Mouse (Mus musculus): ENCODE data around the gene A1bg.

A1bg gene

DNA sequence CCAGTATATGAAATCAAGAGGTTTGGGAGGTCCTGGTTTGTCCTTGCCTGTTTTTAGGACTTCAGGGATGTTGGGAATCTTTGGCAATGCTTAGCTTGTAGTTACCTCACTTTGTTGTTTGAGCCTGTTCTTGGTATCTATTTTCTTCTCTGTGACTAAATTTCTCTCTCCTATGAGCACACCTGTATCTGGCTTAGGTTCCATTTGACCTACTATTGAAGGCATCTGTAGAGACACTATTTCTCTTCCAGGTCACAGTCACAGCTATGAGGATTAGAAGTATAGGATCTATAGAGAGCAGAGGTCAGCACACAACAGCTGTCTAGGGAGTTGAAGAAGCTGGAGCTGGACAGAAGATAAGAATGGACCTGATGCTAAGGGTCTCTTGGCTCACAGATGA is at the start of gene A1bg:
A1bg (minus strand) TSS at position 101 of the 400 bp plus-strand sequence.
- DNase-seq = no peak

GRCm38 (mm10) chr15:60968549-60968861 is 45.7 kb upstream of the A1bg start:
- DNase-seq = no peak

- DNase-seq = no peak
These were observed 45.2 kb upstream of the A1bg start for GRCm38 (mm10) chr15:60967841-60968548.

DNA sequence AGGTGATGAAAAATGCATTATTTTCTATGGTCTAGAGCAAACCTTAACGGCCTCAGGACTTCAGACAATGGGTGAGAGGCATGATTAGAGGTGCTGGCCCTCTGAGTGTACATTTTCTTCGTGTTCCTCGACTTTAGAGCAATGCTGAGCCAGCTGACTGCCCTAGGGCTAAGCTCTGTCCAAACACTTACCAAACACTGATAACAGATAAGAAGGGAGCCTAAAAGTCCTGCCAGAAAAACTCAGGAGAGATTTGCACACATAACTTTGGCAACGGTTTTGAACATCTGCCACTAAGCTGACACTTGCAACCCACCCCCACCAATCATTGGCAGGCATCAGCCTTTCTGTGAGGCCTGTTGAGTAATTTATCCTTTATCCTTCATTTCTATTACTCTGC is 2.9 kb upstream of the A1bg start:
- DNase-seq = no peak

GRCm38 (mm10) chr15:60903763-60904697 is 18.8 kb downstream of the A1bg start:
- DNase-seq = no peak

- no peak for DNase-seq
These were observed 24.4 kb downstream of the A1bg start for GRCm38 (mm10) chr15:60898187-60898965.

DNA sequence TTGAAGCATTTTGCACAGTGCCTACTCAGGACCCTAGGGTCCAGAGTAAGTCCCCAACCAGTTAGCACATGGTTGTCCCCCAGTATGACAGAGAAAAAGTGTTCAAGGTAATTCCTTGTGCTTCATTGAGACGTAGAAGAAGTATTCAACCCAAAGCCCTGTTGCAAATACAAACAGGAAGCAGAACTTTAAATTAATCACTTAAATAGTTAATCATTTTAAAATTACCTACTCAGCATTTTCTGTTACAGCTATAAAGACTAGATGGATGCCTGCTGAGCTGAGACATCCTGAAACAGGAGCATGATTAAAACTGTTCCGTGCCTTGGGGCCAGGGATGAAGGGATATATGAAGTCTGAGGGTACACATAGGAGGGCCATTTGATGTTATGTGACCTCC is 26.8 kb downstream of the A1bg start:
- DNase-seq = no peak

DNA sequence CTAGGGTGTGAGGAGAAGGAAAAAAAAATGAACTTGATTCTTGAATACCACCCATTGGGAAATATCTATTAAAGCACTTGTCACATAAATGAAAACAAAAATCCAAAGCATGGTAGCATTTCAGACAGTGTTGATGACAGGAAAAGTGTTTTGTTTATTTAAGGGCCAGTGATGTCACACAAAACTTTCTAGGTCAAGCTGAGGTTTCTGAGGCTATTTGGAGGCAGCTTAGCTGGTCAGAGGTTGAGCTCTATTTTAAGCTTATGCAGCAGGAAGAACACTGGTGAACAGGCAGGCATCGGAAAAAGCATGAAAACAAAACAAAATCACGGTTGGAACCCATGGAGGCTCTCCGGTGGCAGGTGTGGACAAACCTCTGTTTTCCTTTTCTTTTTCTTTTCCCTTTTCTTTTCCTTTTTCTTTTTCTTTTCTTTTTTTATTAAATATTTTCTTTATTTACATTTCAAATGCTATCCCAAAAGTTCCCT is 29.8 kb downstream of the A1bg start:
- no peak for DNase-seq

DNA sequence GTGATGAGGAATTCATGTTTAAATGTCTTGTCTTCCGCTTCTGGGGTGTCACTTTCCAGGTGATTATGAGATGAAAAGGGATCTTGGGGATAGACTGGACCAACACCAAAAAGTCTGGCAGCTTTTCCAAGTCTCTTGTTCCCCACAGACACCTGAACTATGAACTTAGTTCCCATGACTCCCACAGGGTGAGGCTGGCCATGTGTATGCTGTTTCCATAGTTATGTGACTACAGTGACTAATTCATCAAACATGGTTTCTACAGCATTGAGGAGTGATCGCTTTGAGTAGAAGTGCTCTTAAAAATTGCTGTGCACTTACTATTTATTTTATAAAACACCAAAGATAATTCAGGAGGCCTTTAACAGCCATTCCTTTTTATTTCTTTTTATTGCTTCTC is 34.1 kb downstream of the A1bg start:
- DNase-seq = no peak

GRCm38 (mm10) chr15:60875721-60876120 is 47.1 kb downstream of the A1bg start:
- no peak for DNase-seq

- no peak for DNase-seq
These were observed 60.4 kb downstream of the A1bg start for GRCm38 (mm10) chr15:60862417-60862816.

DNA sequence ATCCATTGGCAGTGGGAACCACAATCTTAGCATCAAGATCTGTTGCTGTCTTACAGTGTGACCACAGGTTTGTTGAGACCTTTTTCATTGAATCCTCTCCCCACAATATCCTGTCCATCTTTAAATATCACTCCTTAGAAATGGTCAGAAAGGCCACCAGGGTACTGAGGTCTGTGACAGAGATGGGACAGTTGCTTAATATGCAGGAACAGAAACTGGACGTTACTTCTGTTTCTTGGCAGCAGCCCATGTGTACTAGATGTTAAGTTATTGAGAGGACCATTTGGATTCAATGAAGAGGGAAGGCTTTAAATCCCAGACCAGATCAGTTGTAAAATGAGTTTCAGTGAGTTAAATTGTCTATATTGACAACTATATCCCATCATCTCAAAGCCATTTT is 67.7 kb downstream of the A1bg start:
- no peak for DNase-seq

DNA sequence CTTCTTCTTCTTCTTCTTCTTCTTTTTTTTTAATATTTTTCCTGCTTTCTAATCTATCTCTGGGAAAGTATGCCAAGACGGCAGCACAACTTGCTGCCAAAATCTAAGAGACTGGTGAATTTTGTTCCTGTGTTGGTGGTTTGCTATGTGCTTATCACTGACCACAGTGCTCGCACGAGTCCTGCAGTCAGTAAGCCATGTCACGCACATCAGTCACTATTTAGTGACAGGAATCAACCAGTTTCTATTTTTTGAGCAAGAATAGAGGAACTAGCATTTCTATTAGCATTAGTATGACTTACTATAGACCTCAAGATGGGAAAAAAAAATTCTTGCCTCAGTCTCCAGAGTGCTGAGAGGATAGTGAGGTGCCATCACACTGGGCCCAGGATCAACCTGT is 68.7 kb downstream of the A1bg start:
- DNase-seq = no peak

- DNase-seq = no peak
These were observed 69.4 kb downstream of the A1bg start, which contains the start of gene Fam84b for GRCm38 (mm10) chr15:60853231-60853999. Gene Fam84b, minus strand, starts transcription at chr15:60853778.

- no peak for DNase-seq
These were observed 74.2 kb downstream of the A1bg start for GRCm38 (mm10) chr15:60848630-60849029.

Data from thymus, postnatal 14 days (tissue).